Mouse (Mus musculus) embryo, embryonic 11.5 days (tissue): ENCODE results near the gene Crb2.

Experiments
- DNase-seq: peaks from one replicate; pipeline ENCODE4 v3.0.0-alpha.2; 2012; ENCODE audit warnings: low read depth, low spot score

Gene Crb2

GRCm38 (mm10) chr2:37766027-37766761 is 9.9 kb upstream of the Crb2 start:
- DNase-seq: no peak

GRCm38 (mm10) chr2:37767080-37767547 is 8.9 kb upstream of the Crb2 start:
- DNase-seq: no peak

- no peak for DNase-seq
These were observed 8.3 kb upstream of the Crb2 start for GRCm38 (mm10) chr2:37767739-37768138.

GRCm38 (mm10) chr2:37768903-37769302 is 7.1 kb upstream of the Crb2 start:
- no peak for DNase-seq

- DNase-seq: no peak
These were observed 6.3 kb upstream of the Crb2 start for GRCm38 (mm10) chr2:37769793-37770192.

- peak; percentile 84 for DNase-seq
These were observed 4.3 kb upstream of the Crb2 start for GRCm38 (mm10) chr2:37771618-37772285.

GRCm38 (mm10) chr2:37774571-37774970 is 1.5 kb upstream of the Crb2 start:
- no peak for DNase-seq

- no peak for DNase-seq
These were observed 762 bp downstream of the Crb2 start for GRCm38 (mm10) chr2:37776611-37777411.

GRCm38 (mm10) chr2:37777958-37778720 is 2.1 kb downstream of the Crb2 start:
- no peak for DNase-seq

GRCm38 (mm10) chr2:37780270-37780929 is 4.4 kb downstream of the Crb2 start:
- no peak for DNase-seq

GRCm38 (mm10) chr2:37781421-37781820 is 5.4 kb downstream of the Crb2 start:
- DNase-seq: no peak

- no peak for DNase-seq
These were observed 6.0 kb downstream of the Crb2 start for GRCm38 (mm10) chr2:37782002-37782401.

- DNase-seq: no peak
These were observed 8.4 kb downstream of the Crb2 start for GRCm38 (mm10) chr2:37784473-37784872.

GRCm38 (mm10) chr2:37786461-37786860 is 10.4 kb downstream of the Crb2 start:
- DNase-seq: no peak

- no peak for DNase-seq
These were observed 12.3 kb downstream of the Crb2 start for GRCm38 (mm10) chr2:37788176-37788962.

GRCm38 (mm10) chr2:37789029-37789428 is 13.0 kb downstream of the Crb2 start:
- no peak for DNase-seq

GRCm38 (mm10) chr2:37789995-37790394 is 13.9 kb downstream of the Crb2 start:
- no peak for DNase-seq

- no peak for DNase-seq
These were observed 14.7 kb downstream of the Crb2 start for GRCm38 (mm10) chr2:37790738-37791137.

- DNase-seq: no peak
These were observed 15.3 kb downstream of the Crb2 start for GRCm38 (mm10) chr2:37791340-37791739.

- no peak for DNase-seq
These were observed 20.0 kb downstream of the Crb2 start for GRCm38 (mm10) chr2:37796021-37796420.
